Mouse (Mus musculus): ENCODE data around the gene Pde12.

- no peak for TF ChIP-seq CTCF (IDR thresholded peaks at IDR 0.05; ENCODE audit: low read depth)
- TF ChIP-seq EP300 (IDR thresholded peaks at IDR 0.05; ENCODE audit: low read depth) = peak; percentile 57
These were observed 31.6 kb downstream of the Pde12 start, which contains the start of gene Arf4 for GRCm38 (mm10) chr14:26637851-26638707.

Data from heart, postnatal 0 days (tissue).